ENCODE assay signal across 15 mouse cellular contexts in the genomic region with DNA sequence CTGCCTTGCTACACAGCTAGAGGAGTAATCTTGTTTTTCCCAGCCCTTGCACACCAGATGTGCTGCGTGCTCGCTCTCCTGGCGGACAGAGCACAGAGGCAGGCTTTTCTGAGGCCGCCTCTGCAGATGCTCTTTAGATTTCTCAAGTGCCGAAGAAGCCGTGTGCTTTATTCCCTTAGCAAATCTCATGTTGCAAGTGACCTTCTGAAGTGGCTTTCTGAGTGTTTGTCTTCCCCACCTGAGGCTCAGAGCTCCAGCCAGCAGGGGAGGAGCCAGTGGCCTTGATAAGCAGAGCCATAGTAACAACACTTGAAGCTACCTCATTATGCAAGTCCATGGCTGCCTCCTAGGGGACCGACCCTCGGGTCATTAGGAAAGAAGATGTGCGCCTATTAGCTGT. TPM values are rescaled to one million over a fixed set of nuclear protein-coding genes. Genes with fewer than 3 reads are reported as not detected.
A peak's percentile ranks its signal among the peaks of the same experiment; 100 is the strongest.
DNase-seq lines count a peak whose midpoint lies in the region; ATAC-seq and TF ChIP-seq lines count a peak whose summit lies in the region.
"Had no signal": no experiment of that assay in that cellular context is flagged by ENCODE, and none has a peak within 500 bp of the region (broad histone marks: within the 10 kb centered on the region; RNA-seq: fewer than 3 reads in every experiment).

No protein-coding gene starts in this region.

- DNase-seq in heart, adult 11 months: no peak
- DNase-seq in R1 (ENCODE audit: low read depth, low spot score): peak; percentile 60
- peak; percentile 63 for DNase-seq in lung, postnatal 14 days
- DNase-seq in adrenal gland, adult 18-20 months (ENCODE audit: low spot score in 2 of 2): no peak
- DNase-seq in kidney, adult 2 months: no peak
- DNase-seq: cerebellum, adult 9-11 months; kidney, postnatal 4 days; thymus, adult 18-20 months had no signal

- H3K4me3 ChIP-seq in heart, embryonic 14.5 days (ENCODE audit: control insufficient read depth in 1 of 2, insufficient read depth in 1 of 2, low read depth in 1 of 2, low read length in 2 of 2): no peak overlapping the region
- no peak overlapping the region for H3K4me3 ChIP-seq in embryonic facial prominence, embryonic 15.5 days (replicated peaks)
- no peak overlapping the region for H3K4me3 ChIP-seq in kidney, embryonic 14.5 days (ENCODE audit: low read length)
- no peak overlapping the region for H3K4me3 ChIP-seq in kidney, adult 2 months (ENCODE audit: insufficient read depth, low read depth, low read length)
- H3K4me3 ChIP-seq: forebrain, embryonic 15.5 days; limb, embryonic 15.5 days; neural tube, embryonic 12.5 days had no signal

- H3K9me3 ChIP-seq in heart, embryonic 14.5 days (ENCODE audit: control insufficient read depth, low read length): no peaks in the 10 kb centered on the region
- H3K9me3 ChIP-seq in embryonic facial prominence, embryonic 15.5 days (replicated peaks): no peaks in the 10 kb centered on the region
- H3K9me3 ChIP-seq in kidney, embryonic 14.5 days (ENCODE audit: control insufficient read depth, low read length): no peaks in the 10 kb centered on the region
- H3K9me3 ChIP-seq: forebrain, embryonic 15.5 days; limb, embryonic 15.5 days; neural tube, embryonic 12.5 days had no signal

- ATAC-seq in heart, embryonic 14.5 days (ENCODE audit: insufficient number of reproducible peaks, insufficient read depth, low FRiP score, low read depth): no peak
- ATAC-seq in embryonic facial prominence, embryonic 15.5 days (ENCODE audit: insufficient number of reproducible peaks, low FRiP score, low TSS enrichment, low read depth): 0 out of 2 replicates have a peak, but pooled peaks have one; percentile 24
- no peak for ATAC-seq in kidney, embryonic 14.5 days (ENCODE audit: low FRiP score, low TSS enrichment)
- ATAC-seq: forebrain, embryonic 15.5 days; intestine, embryonic 16.5 days had no signal

- H3K27ac ChIP-seq in heart, embryonic 14.5 days (replicated peaks in 1 of 2; ENCODE audit: control insufficient read depth in 1 of 2, insufficient read depth in 1 of 2, low read depth in 2 of 2, low read length in 2 of 2): no peak overlapping the region
- H3K27ac ChIP-seq in embryonic facial prominence, embryonic 15.5 days (replicated peaks): no peak overlapping the region
- no peak overlapping the region for H3K27ac ChIP-seq in kidney, embryonic 14.5 days (ENCODE audit: low read depth, low read length)
- no peak overlapping the region for H3K27ac ChIP-seq in kidney, adult 2 months (ENCODE audit: insufficient read depth, low read depth, low read length)
- H3K27ac ChIP-seq: forebrain, embryonic 15.5 days; limb, embryonic 15.5 days; neural tube, embryonic 12.5 days had no signal

- H3K4me1 ChIP-seq in heart, embryonic 14.5 days (ENCODE audit: control insufficient read depth in 2 of 2, insufficient read depth in 2 of 2, low read length in 2 of 2): peaks cover 11 to 13% of the 10 kb centered on the region in 2 experiments
- H3K4me1 ChIP-seq in embryonic facial prominence, embryonic 15.5 days: no peaks in the 10 kb centered on the region
- no peaks in the 10 kb centered on the region for H3K4me1 ChIP-seq in kidney, embryonic 14.5 days (ENCODE audit: control insufficient read depth, insufficient read depth, low read length)
- H3K4me1 ChIP-seq in kidney, adult 2 months (ENCODE audit: control insufficient read depth, insufficient read depth, low read length): no peaks in the 10 kb centered on the region
- H3K4me1 ChIP-seq: forebrain, embryonic 15.5 days; limb, embryonic 15.5 days; neural tube, embryonic 12.5 days had no signal

- no peaks in the 10 kb centered on the region for H3K27me3 ChIP-seq in heart, embryonic 14.5 days (ENCODE audit: control insufficient read depth, insufficient read depth, low read length)
- H3K27me3 ChIP-seq in embryonic facial prominence, embryonic 15.5 days: no peaks in the 10 kb centered on the region
- no peaks in the 10 kb centered on the region for H3K27me3 ChIP-seq in kidney, embryonic 14.5 days (ENCODE audit: control insufficient read depth, insufficient read depth, low read length)
- H3K27me3 ChIP-seq in kidney, adult 2 months (replicated peaks; ENCODE audit: control insufficient read depth, insufficient read depth, low read length): no peaks in the 10 kb centered on the region
- H3K27me3 ChIP-seq: forebrain, embryonic 15.5 days; limb, embryonic 15.5 days; neural tube, embryonic 12.5 days had no signal

- no peak for TF ChIP-seq POLR2A in kidney, adult 2 months (IDR thresholded peaks at IDR 0.05; ENCODE audit: low read depth, low read length)

- H3K36me3 ChIP-seq in heart, embryonic 14.5 days (ENCODE audit: control insufficient read depth, insufficient read depth, low read length): peaks cover 16% of the 10 kb centered on the region
- H3K36me3 ChIP-seq in embryonic facial prominence, embryonic 15.5 days: peaks cover 51% of the 10 kb centered on the region
- no peaks in the 10 kb centered on the region; the same call in 1 of the 2 replicates for H3K36me3 ChIP-seq in kidney, embryonic 14.5 days (ENCODE audit: control insufficient read depth, insufficient read depth, low read length)
- no peaks in the 10 kb centered on the region for H3K36me3 ChIP-seq in kidney, adult 2 months (ENCODE audit: control insufficient read depth, insufficient read depth, low read length)

- no peak for TF ChIP-seq CTCF in kidney, adult 2 months (conservative IDR thresholded peaks at IDR 0.05; ENCODE audit: insufficient read depth, insufficient read length, low read depth, low read length)

- no peak overlapping the region for H3K9ac ChIP-seq in heart, embryonic 14.5 days (ENCODE audit: low read length)
- H3K9ac ChIP-seq in embryonic facial prominence, embryonic 15.5 days: no peak overlapping the region
- no peak overlapping the region for H3K9ac ChIP-seq in kidney, embryonic 14.5 days (ENCODE audit: low read depth, low read length)
- H3K9ac ChIP-seq: forebrain, embryonic 15.5 days; limb, embryonic 15.5 days; neural tube, embryonic 12.5 days had no signal

- H3K4me2 ChIP-seq in heart, embryonic 14.5 days (ENCODE audit: low read length): peak overlapping the region; percentile 36
- H3K4me2 ChIP-seq in embryonic facial prominence, embryonic 15.5 days (replicated peaks): no peak overlapping the region
- H3K4me2 ChIP-seq in kidney, embryonic 14.5 days (replicated peaks; ENCODE audit: low read depth, low read length): no peak overlapping the region
- H3K4me2 ChIP-seq: forebrain, embryonic 15.5 days; limb, embryonic 15.5 days; neural tube, embryonic 12.5 days had no signal

- WGBS in heart, embryonic 14.5 days: 31% methylated on average over 9 of the region's 9 CpGs
- WGBS in embryonic facial prominence, embryonic 15.5 days: 71% methylated on average over 9 of the region's 9 CpGs
- 84% methylated on average over 9 of the region's 9 CpGs for WGBS in kidney, embryonic 14.5 days
- WGBS in kidney, adult 2 months: 88% methylated on average over 9 of the region's 9 CpGs

RNA-seq across cellular contexts. Expression of a gene that starts 43.8 kb away (rescaled TPM):
- polyA plus RNA-seq in heart, embryonic 14.5 days (2014; fragmentation: Nextera tagmentation; extraction: Ambion mirVana): not detected in 2 replicates
- 1.1 and 1.6 TPM in 2 replicates for polyA plus RNA-seq in embryonic facial prominence, embryonic 15.5 days (2015; fragmentation: Nextera tagmentation; extraction: Ambion mirVana)
- 0.72 and 0.91 TPM in 2 replicates for polyA plus RNA-seq in kidney, embryonic 14.5 days (2014; fragmentation: Nextera tagmentation; extraction: Ambion mirVana)
- 1 to 10 TPM in 1 of 2 experiments, under 1 TPM in 1; 0.56 to 1.6 TPM for total RNA-seq in adrenal gland, adult 18-20 months (2021)
- polyA plus RNA-seq in kidney, adult 2 months (2012; rRNA removed): 201 and 213 TPM in 2 replicates
- polyA plus RNA-seq: forebrain, embryonic 15.5 days; neural tube, embryonic 12.5 days had no signal

Comparison
In these comparisons a context has a peak if more than half of its experiments do, and no peak if none do; other contexts are left out.
1. RNA of a gene that starts 43.8 kb away (polyA plus RNA-seq): 201 to 213 TPM in kidney, adult 2 months; 1.1 to 1.6 TPM in embryonic facial prominence, embryonic 15.5 days, 0.72 to 0.91 TPM in kidney, embryonic 14.5 days and not detected in heart, embryonic 14.5 days; every median in the first group is over 10 times any median in the second.
2. DNase-seq: peak in R1 (single experiment) and lung, postnatal 14 days (single experiment); none in heart, adult 11 months (single experiment), adrenal gland, adult 18-20 months (0 of 2) and kidney, adult 2 months (single experiment).